Mouse (Mus musculus) C2C12 (cell line): ENCODE data around the gene Tsc22d1.

ENCODE experiments used
- CEBPB ChIP-seq: IDR thresholded peaks from one replicate; pipeline ENCODE4 v1.6.1; 2011; ENCODE audit warnings: low read depth, mild to moderate bottlenecking, control low read depth, moderate library complexity
- CTCF ChIP-seq: IDR thresholded peaks from one replicate; pipeline ENCODE4 v1.5.1; 2011; ENCODE audit not compliant: control insufficient read depth, insufficient read depth, insufficient read length
- FOSL1 ChIP-seq: IDR thresholded peaks from one replicate; pipeline ENCODE4 v1.8.0; 2011; ENCODE audit warnings: mild to moderate bottlenecking, low read length; ENCODE audit not compliant: poor library complexity, insufficient read depth, severe bottlenecking
- MAX ChIP-seq: IDR thresholded peaks from one replicate; pipeline ENCODE4 v1.6.1; 2011; ENCODE audit warnings: mild to moderate bottlenecking, control low read depth
- MYOD1 ChIP-seq: IDR thresholded peaks from one replicate; pipeline ENCODE4 v1.6.1; 2011; ENCODE audit warnings: low read depth; ENCODE audit not compliant: control insufficient read depth, insufficient read length
- MYOG ChIP-seq: IDR thresholded peaks from one replicate; pipeline ENCODE4 v1.6.1; 2011; ENCODE audit not compliant: control insufficient read depth, insufficient read length; ENCODE audit errors: extremely low read depth
- USF1 ChIP-seq: IDR thresholded peaks from one replicate; pipeline ENCODE4 v1.6.1; 2011; ENCODE audit warnings: low read depth, mild to moderate bottlenecking, control low read depth, moderate library complexity

DNA sequence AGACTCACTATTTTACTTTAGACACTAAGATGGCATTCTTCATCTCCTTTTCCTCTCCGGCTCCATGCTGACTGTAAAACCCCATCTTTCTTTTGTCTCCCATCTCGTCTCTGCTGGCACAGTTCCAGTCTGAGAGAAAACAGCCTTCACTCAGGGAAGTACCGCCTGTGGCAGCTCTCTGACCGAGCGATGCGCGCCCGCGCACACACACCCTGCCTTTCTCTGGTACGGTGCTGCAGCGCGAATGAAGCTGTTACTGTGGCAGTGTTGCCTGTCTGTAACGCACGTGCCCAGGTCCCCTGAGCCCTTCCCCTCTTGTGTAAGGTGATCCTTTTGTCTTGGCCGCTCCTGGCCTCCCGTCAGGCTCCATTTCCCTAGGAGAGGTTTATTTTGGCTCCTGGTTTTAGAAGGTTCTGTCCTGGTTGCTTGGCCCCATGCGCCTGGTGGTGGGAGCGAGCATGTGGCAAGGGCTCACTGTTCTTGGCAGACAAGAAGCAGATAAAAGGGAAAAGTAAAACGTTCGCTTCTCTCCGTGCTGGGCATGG is 11.3 kb downstream of the Tsc22d1 start:
- no peak for TF ChIP-seq CTCF
- TF ChIP-seq MYOG: no peak
- TF ChIP-seq USF1: no peak
- TF ChIP-seq FOSL1: no peak
- TF ChIP-seq MYOD1: no peak
- no peak for TF ChIP-seq CEBPB
- no peak for TF ChIP-seq MAX
